Mouse (Mus musculus): Measurements from ENCODE around the gene Cdc5l.
"Not testable (repeated sequence)": the region's sequence is repeated elsewhere in the genome, so short reads cannot be mapped to it uniquely, and the experiment has no call there.

Gene Cdc5l

GRCm38 (mm10) chr17:45433419-45434261, at the start of gene Cdc5l:
Cdc5l (minus strand) TSS chr17:45433737.
- DNase-seq, result peak; percentile 100

GRCm38 (mm10) chr17:45480429-45480828, 46.9 kb upstream of the Cdc5l start:
- DNase-seq, result no peak

- DNase-seq, result peak; percentile 96
These were observed 44.8 kb upstream of the Cdc5l start for GRCm38 (mm10) chr17:45478234-45478825.

- peak; percentile 95 for DNase-seq
These were observed 41.3 kb upstream of the Cdc5l start, which contains the start of gene Spats1 for GRCm38 (mm10) chr17:45474669-45475465. Spats1 (minus strand) TSS chr17:45475415.

- DNase-seq, result no peak
These were observed 40.6 kb upstream of the Cdc5l start for GRCm38 (mm10) chr17:45474146-45474545.

GRCm38 (mm10) chr17:45473667-45474066, 40.1 kb upstream of the Cdc5l start:
- no peak for DNase-seq

- no peak for DNase-seq
These were observed 37.2 kb upstream of the Cdc5l start for GRCm38 (mm10) chr17:45470726-45471125.

- no peak for DNase-seq
These were observed 34.8 kb upstream of the Cdc5l start for GRCm38 (mm10) chr17:45468302-45468701.

GRCm38 (mm10) chr17:45466701-45467100, 33.2 kb upstream of the Cdc5l start:
- DNase-seq, result no peak

- no peak for DNase-seq
These were observed 30.7 kb upstream of the Cdc5l start for GRCm38 (mm10) chr17:45464255-45464654.

- no peak for DNase-seq
These were observed 29.0 kb upstream of the Cdc5l start for GRCm38 (mm10) chr17:45462506-45462905.

- DNase-seq, result no peak
These were observed 25.5 kb upstream of the Cdc5l start for GRCm38 (mm10) chr17:45459062-45459461.

- DNase-seq, result no peak
These were observed 25.0 kb upstream of the Cdc5l start for GRCm38 (mm10) chr17:45458516-45458915.

GRCm38 (mm10) chr17:45457487-45457886, 23.9 kb upstream of the Cdc5l start:
- no peak for DNase-seq

GRCm38 (mm10) chr17:45456260-45457152, 23.0 kb upstream of the Cdc5l start:
- no peak for DNase-seq

GRCm38 (mm10) chr17:45455783-45456182, 22.2 kb upstream of the Cdc5l start:
- not testable (repeated sequence) for DNase-seq

GRCm38 (mm10) chr17:45454794-45455193, 21.3 kb upstream of the Cdc5l start:
- DNase-seq, result no peak

GRCm38 (mm10) chr17:45452271-45452670, 18.7 kb upstream of the Cdc5l start:
- DNase-seq, result no peak

- DNase-seq, result no peak
These were observed 16.6 kb upstream of the Cdc5l start for GRCm38 (mm10) chr17:45450153-45450552.

GRCm38 (mm10) chr17:45449586-45449985, 16.0 kb upstream of the Cdc5l start:
- no peak for DNase-seq

- DNase-seq, result peak; percentile 93
These were observed 13.5 kb upstream of the Cdc5l start for GRCm38 (mm10) chr17:45447063-45447462.

GRCm38 (mm10) chr17:45445923-45446322, 12.4 kb upstream of the Cdc5l start:
- DNase-seq, result no peak

- DNase-seq, result no peak
These were observed 689 bp upstream of the Cdc5l start for GRCm38 (mm10) chr17:45434262-45434590.
